Mouse (Mus musculus): ENCODE measurements around the gene Suv39h1. TPM values are rescaled to one million over a fixed set of nuclear protein-coding genes. Genes with fewer than 3 reads are reported as not detected.
"Not testable (repeated sequence)": the region's sequence is repeated elsewhere in the genome, so short reads cannot be mapped to it uniquely, and the experiment has no call there.

Gene Suv39h1
- polyA plus RNA-seq, 1 experiment, result 8.4 TPM

GRCm38 (mm10) chrX:8026811-8027210 lies 47.7 kb downstream of the Suv39h1 start:
- Histone ChIP-seq H3K36me3 (ENCODE audit: control insufficient read depth, insufficient read depth, low read length) (no peaks in the 10 kb centered on the region), H3K4me1 (ENCODE audit: control insufficient read depth, insufficient read depth, low read length) (no peaks in the 10 kb centered on the region), H3K4me3 (ENCODE audit: insufficient read depth, low read depth, low read length) (no peak overlapping the region), H3K27ac (ENCODE audit: insufficient read depth, low read depth, low read length) (no peak overlapping the region), H3K27me3 (replicated peaks; ENCODE audit: control insufficient read depth, insufficient read depth, low read length) (no peaks in the 10 kb centered on the region)
- no peak for TF ChIP-seq POLR2A (IDR thresholded peaks at IDR 0.05; ENCODE audit: low read depth, low read length)
- TF ChIP-seq CTCF (conservative IDR thresholded peaks at IDR 0.05; ENCODE audit: insufficient read depth, insufficient read length, low read depth, low read length), result no peak
- DNase-seq, result no peak
- WGBS, result 39% methylated on average over 4 of the region's 4 CpGs

GRCm38 (mm10) chrX:8024795-8025194 lies 49.8 kb downstream of the Suv39h1 start:
- no peaks in the 10 kb centered on the region for H3K36me3 ChIP-seq (ENCODE audit: control insufficient read depth, insufficient read depth, low read length)
- no peak overlapping the region for H3K27ac ChIP-seq (ENCODE audit: insufficient read depth, low read depth, low read length)
- DNase-seq, result no peak
- H3K4me3 ChIP-seq (ENCODE audit: insufficient read depth, low read depth, low read length), result no peak overlapping the region
- no peaks in the 10 kb centered on the region for H3K27me3 ChIP-seq (replicated peaks; ENCODE audit: control insufficient read depth, insufficient read depth, low read length)
- TF ChIP-seq CTCF (conservative IDR thresholded peaks at IDR 0.05; ENCODE audit: insufficient read depth, insufficient read length, low read depth, low read length) (no peak), POLR2A (IDR thresholded peaks at IDR 0.05; ENCODE audit: low read depth, low read length) (no peak)
- 69% methylated on average over 2 of the region's 2 CpGs for WGBS
- no peaks in the 10 kb centered on the region for H3K4me1 ChIP-seq (ENCODE audit: control insufficient read depth, insufficient read depth, low read length)

- no peaks in the 10 kb centered on the region for H3K36me3 ChIP-seq (ENCODE audit: control insufficient read depth, insufficient read depth, low read length)
These were observed 54.3 kb downstream of the Suv39h1 start for GRCm38 (mm10) chrX:8020111-8020778.

GRCm38 (mm10) chrX:8018286-8018685 lies 56.3 kb downstream of the Suv39h1 start, which contains the start of gene Glod5:
TSS of gene Glod5 (minus strand) at chrX:8018492.
- peak; percentile 81 for DNase-seq
- 23% methylated on average over 2 of the region's 2 CpGs for WGBS
- Histone ChIP-seq H3K4me3 (ENCODE audit: insufficient read depth, low read depth, low read length) (peak within 1 kb of the TSS; percentile 72), H3K27ac (ENCODE audit: insufficient read depth, low read depth, low read length) (peak within 1 kb of the TSS; percentile 92), H3K4me1 (ENCODE audit: control insufficient read depth, insufficient read depth, low read length) (no peaks in the 10 kb centered on the region; the same call in 1 of the 2 replicates), H3K27me3 (replicated peaks; ENCODE audit: control insufficient read depth, insufficient read depth, low read length) (no peaks in the 10 kb centered on the region), H3K36me3 (ENCODE audit: control insufficient read depth, insufficient read depth, low read length) (no peaks in the 10 kb centered on the region)
- TF ChIP-seq POLR2A (IDR thresholded peaks at IDR 0.05; ENCODE audit: low read depth, low read length), result no peak
- no peak for TF ChIP-seq CTCF (conservative IDR thresholded peaks at IDR 0.05; ENCODE audit: insufficient read depth, insufficient read length, low read depth, low read length)

More at GRCm38 (mm10) chrX:8020111-8020778, 54.3 kb downstream of the Suv39h1 start:
- DNase-seq, result no peak
- TF ChIP-seq POLR2A (IDR thresholded peaks at IDR 0.05; ENCODE audit: low read depth, low read length), result no peak
- 0 out of 2 replicates have a peak, but pooled peaks have one; percentile 12 for TF ChIP-seq CTCF (conservative IDR thresholded peaks at IDR 0.05; ENCODE audit: insufficient read depth, insufficient read length, low read depth, low read length)
- WGBS, result 94% methylated on average over 2 of the region's 2 CpGs
- H3K4me1 ChIP-seq (ENCODE audit: control insufficient read depth, insufficient read depth, low read length), result no peaks in the 10 kb centered on the region; the same call in 1 of the 2 replicates
- H3K27ac ChIP-seq (ENCODE audit: insufficient read depth, low read depth, low read length), result no peak overlapping the region
- no peak overlapping the region for H3K4me3 ChIP-seq (ENCODE audit: insufficient read depth, low read depth, low read length)
- no peaks in the 10 kb centered on the region for H3K27me3 ChIP-seq (replicated peaks; ENCODE audit: control insufficient read depth, insufficient read depth, low read length)

GRCm38 (mm10) chrX:8017142-8017541 lies 57.4 kb downstream of the Suv39h1 start:
- Histone ChIP-seq H3K4me3 (ENCODE audit: insufficient read depth, low read depth, low read length) (no peak overlapping the region), H3K27me3 (replicated peaks; ENCODE audit: control insufficient read depth, insufficient read depth, low read length) (no peaks in the 10 kb centered on the region), H3K36me3 (ENCODE audit: control insufficient read depth, insufficient read depth, low read length) (no peaks in the 10 kb centered on the region), H3K4me1 (ENCODE audit: control insufficient read depth, insufficient read depth, low read length) (no peaks in the 10 kb centered on the region; the same call in 1 of the 2 replicates), H3K27ac (ENCODE audit: insufficient read depth, low read depth, low read length) (no peak overlapping the region)
- no peak for TF ChIP-seq POLR2A (IDR thresholded peaks at IDR 0.05; ENCODE audit: low read depth, low read length)
- peak; percentile 67 for TF ChIP-seq CTCF (conservative IDR thresholded peaks at IDR 0.05; ENCODE audit: insufficient read depth, insufficient read length, low read depth, low read length)
- WGBS, result 4% methylated on average over 5 of the region's 5 CpGs
- DNase-seq, result peak; percentile 32

GRCm38 (mm10) chrX:8015675-8016074 lies 58.9 kb downstream of the Suv39h1 start:
- 27% methylated on average over 7 of the region's 7 CpGs for WGBS

GRCm38 (mm10) chrX:8013569-8014314 lies 60.8 kb downstream of the Suv39h1 start:
- no peak for DNase-seq
- Histone ChIP-seq H3K4me3 (ENCODE audit: insufficient read depth, low read depth, low read length) (no peak overlapping the region), H3K36me3 (ENCODE audit: control insufficient read depth, insufficient read depth, low read length) (no peaks in the 10 kb centered on the region), H3K4me1 (ENCODE audit: control insufficient read depth, insufficient read depth, low read length) (no peaks in the 10 kb centered on the region; the same call in 1 of the 2 replicates), H3K27ac (ENCODE audit: insufficient read depth, low read depth, low read length) (no peak overlapping the region), H3K27me3 (replicated peaks; ENCODE audit: control insufficient read depth, insufficient read depth, low read length) (no peaks in the 10 kb centered on the region)
- 73% methylated on average over 7 of the region's 8 CpGs for WGBS
- TF ChIP-seq POLR2A (IDR thresholded peaks at IDR 0.05; ENCODE audit: low read depth, low read length), result no peak
- no peak for TF ChIP-seq CTCF (conservative IDR thresholded peaks at IDR 0.05; ENCODE audit: insufficient read depth, insufficient read length, low read depth, low read length)

More at GRCm38 (mm10) chrX:8015675-8016074, 58.9 kb downstream of the Suv39h1 start:
- not testable (repeated sequence) for H3K36me3 ChIP-seq (ENCODE audit: control insufficient read depth, insufficient read depth, low read length); H3K27me3 ChIP-seq (replicated peaks; ENCODE audit: control insufficient read depth, insufficient read depth, low read length); H3K4me3 ChIP-seq (ENCODE audit: insufficient read depth, low read depth, low read length); H3K27ac ChIP-seq (ENCODE audit: insufficient read depth, low read depth, low read length); DNase-seq; H3K4me1 ChIP-seq (ENCODE audit: control insufficient read depth, insufficient read depth, low read length)
